Mouse (Mus musculus): ENCODE data around the gene Hs3st6. TPM values are rescaled to one million over a fixed set of nuclear protein-coding genes. Genes with fewer than 3 reads are reported as not detected.
"Not testable (repeated sequence)": the region's sequence is repeated elsewhere in the genome, so short reads cannot be mapped to it uniquely, and the experiment has no call there.

The Hs3st6 gene
- polyA plus RNA-seq, 1 experiment from 2014 or later, result 0.25 TPM

- H3K27me3 ChIP-seq (replicated peaks); H3K27ac ChIP-seq; ATAC-seq (replicated peaks); H3K9me3 ChIP-seq: not testable (repeated sequence)
- Histone ChIP-seq H3K4me1 (peaks cover 42% of the 10 kb centered on the region), H3K4me2 (peak overlapping the region; percentile 72), H3K9ac (peak overlapping the region; percentile 5; the same call in 1 of the 2 replicates), H3K4me3 (peak overlapping the region; percentile 77), H3K36me3 (replicated peaks) (peaks cover 10% of the 10 kb centered on the region)
- WGBS, result 70% methylated on average over 7 of the region's 7 CpGs
These were observed 31.3 kb upstream of the Hs3st6 start for GRCm38 (mm10) chr17:24721383-24721955.

GRCm38 (mm10) chr17:24722220-24722924, 30.4 kb upstream of the Hs3st6 start:
- Histone ChIP-seq H3K9ac (no peak overlapping the region), H3K4me1 (peaks cover 42% of the 10 kb centered on the region), H3K4me2 (peak overlapping the region; percentile 70), H3K36me3 (replicated peaks) (peaks cover 10% of the 10 kb centered on the region), H3K27me3 (replicated peaks) (0 out of 2 replicates have a peak, but pooled peaks cover 2% of the 10 kb centered on the region), H3K4me3 (0 out of 2 replicates have a peak overlapping the region, but pooled peaks have one; percentile 93), H3K27ac (no peak overlapping the region), H3K9me3 (no peaks in the 10 kb centered on the region)
- no peak for ATAC-seq (replicated peaks)
- 43% methylated on average over 13 of the region's 13 CpGs for WGBS

DNA sequence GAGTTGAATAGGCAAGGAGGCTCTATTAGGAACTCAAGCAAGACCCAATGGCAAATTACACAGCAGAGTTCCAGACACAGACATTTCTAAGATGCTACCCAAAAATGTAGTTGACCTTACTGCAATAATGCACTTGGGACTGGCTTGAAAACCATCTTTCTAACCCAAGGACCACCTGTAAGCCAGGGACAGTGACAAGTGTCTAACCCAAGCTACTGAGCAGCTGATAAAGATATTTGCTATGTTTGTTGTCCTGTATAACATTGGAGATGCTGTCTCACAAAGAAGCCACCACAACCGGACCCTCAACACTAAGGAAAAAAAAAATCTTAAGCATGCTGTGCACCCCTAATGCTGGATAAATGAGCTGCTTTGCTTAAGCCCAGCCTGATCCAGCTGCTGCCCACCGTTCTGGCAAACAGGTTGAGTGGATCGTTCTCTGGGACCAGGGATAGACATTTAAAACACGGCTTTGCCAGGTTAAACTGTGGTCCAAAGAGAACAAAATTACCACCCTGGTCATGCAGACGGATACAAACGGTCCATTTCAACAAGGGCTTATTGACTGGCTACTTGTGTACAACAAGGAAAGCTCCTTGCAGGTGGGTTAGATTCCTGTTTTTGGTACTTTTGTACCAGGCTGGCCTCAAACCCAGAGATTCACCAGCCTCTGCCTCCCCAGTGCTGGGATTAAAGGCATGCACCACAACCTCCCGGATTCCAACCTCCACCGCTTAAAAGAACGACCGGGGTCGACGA, 29.5 kb upstream of the Hs3st6 start:
- Histone ChIP-seq H3K9me3 (no peaks in the 10 kb centered on the region), H3K4me3 (peak overlapping the region; percentile 93), H3K27me3 (replicated peaks) (peaks cover 9% of the 10 kb centered on the region; the same call in 1 of the 2 replicates), H3K36me3 (replicated peaks) (peaks cover 10% of the 10 kb centered on the region), H3K9ac (peak overlapping the region; percentile 94), H3K27ac (peak overlapping the region; percentile 88; the same call in 1 of the 2 replicates), H3K4me1 (peaks cover 42% of the 10 kb centered on the region), H3K4me2 (peak overlapping the region; percentile 70)
- ATAC-seq (replicated peaks), result no peak
- WGBS, result 4% methylated on average over 12 of the region's 12 CpGs

DNA sequence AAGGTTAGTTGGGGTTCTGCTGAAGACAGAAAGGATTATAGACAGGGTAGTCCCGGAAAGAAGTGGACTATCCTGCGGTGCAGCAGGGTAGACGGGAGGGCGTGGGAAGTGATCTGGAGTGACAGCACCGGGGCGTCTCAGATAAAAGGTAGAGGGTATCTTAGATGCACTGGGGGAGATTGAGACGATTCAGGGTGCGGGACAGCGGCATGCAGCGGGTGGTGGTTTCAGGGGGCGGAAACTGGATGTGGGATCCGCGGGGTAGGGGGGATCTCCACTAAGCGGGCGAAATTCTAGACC, 29.0 kb upstream of the Hs3st6 start:
- Histone ChIP-seq H3K27ac (peak overlapping the region; percentile 88), H3K9ac (peak overlapping the region; percentile 94), H3K4me3 (peak overlapping the region; percentile 93), H3K4me2 (peak overlapping the region; percentile 70), H3K4me1 (peaks cover 38% of the 10 kb centered on the region), H3K27me3 (replicated peaks) (peaks cover 9% of the 10 kb centered on the region), H3K36me3 (replicated peaks) (peaks cover 10% of the 10 kb centered on the region), H3K9me3 (no peaks in the 10 kb centered on the region)
- under 1% methylated on average over 15 of the region's 15 CpGs for WGBS
- ATAC-seq (replicated peaks), result no peak; the same call in 1 of the 2 replicates

- ATAC-seq (replicated peaks), result peak; percentile 74
- WGBS, result under 1% methylated on average over 30 of the region's 30 CpGs
- peaks cover 34% of the 10 kb centered on the region for H3K4me1 ChIP-seq
- H3K27ac ChIP-seq, result peak within 1 kb of the TSS; percentile 88
- H3K4me3 ChIP-seq, result peak within 1 kb of the TSS; percentile 93
- H3K4me2 ChIP-seq, result peak within 1 kb of the TSS; percentile 70
- peaks cover 10% of the 10 kb centered on the region for H3K36me3 ChIP-seq (replicated peaks)
- no peaks in the 10 kb centered on the region for H3K9me3 ChIP-seq
- peak within 1 kb of the TSS; percentile 94 for H3K9ac ChIP-seq
- peaks cover 9% of the 10 kb centered on the region for H3K27me3 ChIP-seq (replicated peaks)
These were observed 28.6 kb upstream of the Hs3st6 start, which contains the start of gene Ndufb10 for GRCm38 (mm10) chr17:24724184-24724583. Gene Ndufb10 (minus strand): TSS chr17:24724478.

DNA sequence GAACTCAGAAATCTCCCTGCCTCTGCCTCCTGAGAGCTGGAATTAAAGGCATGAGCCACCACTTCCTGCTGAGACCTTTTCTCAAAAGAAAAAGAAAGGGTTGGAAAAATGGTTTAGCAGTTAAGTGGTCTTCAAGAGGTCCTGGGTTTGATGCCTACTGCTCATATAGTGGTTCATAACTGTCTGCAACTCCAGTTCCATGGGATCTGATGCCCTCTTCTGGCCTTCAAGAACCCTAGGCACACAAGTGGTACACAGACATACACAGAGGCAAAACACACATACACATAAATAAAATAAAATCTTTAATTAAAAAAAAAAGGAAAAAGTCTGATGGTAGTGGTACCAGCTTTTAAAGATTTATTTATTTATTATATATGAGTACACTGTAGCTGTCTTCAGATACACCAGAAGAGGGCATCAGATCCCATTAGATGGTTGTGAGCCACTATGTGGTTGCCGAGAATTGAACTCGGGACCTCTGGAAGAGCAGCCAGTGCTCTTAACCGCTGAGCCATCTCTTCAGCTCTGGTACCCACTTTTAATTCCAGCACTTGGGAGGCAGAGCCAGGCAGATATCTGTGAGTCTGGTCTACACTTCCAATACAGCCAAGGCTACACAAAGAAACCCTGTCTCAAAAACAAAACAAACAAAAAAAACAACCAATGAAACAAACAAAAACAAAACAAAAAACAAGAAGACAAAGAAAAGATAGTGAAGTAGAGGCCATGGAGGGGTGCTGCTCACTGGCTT, 27.0 kb upstream of the Hs3st6 start:
- Histone ChIP-seq H3K36me3 (replicated peaks) (peaks cover 10% of the 10 kb centered on the region), H3K4me3 (no peak overlapping the region), H3K9me3 (no peaks in the 10 kb centered on the region), H3K27me3 (replicated peaks) (peaks cover 9% of the 10 kb centered on the region), H3K4me2 (no peak overlapping the region), H3K27ac (no peak overlapping the region), H3K4me1 (peaks cover 32% of the 10 kb centered on the region), H3K9ac (no peak overlapping the region)
- 74% methylated on average over 3 of the region's 3 CpGs for WGBS
- no peak for ATAC-seq (replicated peaks)

DNA sequence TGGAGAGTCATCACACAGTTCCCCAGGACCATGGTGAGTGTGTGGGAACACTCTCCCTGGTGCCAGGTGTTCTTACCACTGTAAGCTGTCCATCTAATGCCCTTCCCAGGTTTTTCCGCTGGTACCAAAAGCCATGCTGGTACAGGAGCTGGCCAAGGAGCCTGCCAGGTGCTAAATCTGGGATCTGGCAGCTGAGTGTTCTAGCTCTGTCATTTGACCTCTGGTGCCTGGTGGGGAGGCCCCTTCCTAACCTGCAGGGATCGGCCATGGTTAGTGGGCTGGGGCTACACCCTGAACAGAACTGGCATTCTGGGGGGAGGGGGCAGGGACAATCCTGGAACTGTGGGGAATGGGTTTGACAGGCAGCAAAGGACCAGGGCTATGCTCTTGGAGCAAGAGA, 25.2 kb upstream of the Hs3st6 start, which contains the start of gene Rpl3l:
Gene Rpl3l (plus strand): TSS at position 203 of the 400 bp plus-strand sequence.
- 70% methylated on average over 2 of the region's 2 CpGs for WGBS
- H3K9me3 ChIP-seq, result no peaks in the 10 kb centered on the region

GRCm38 (mm10) chr17:24728184-24728583, 24.6 kb upstream of the Hs3st6 start:
- Histone ChIP-seq H3K27ac (no peak overlapping the region), H3K4me3 (no peak overlapping the region), H3K36me3 (replicated peaks) (no peaks in the 10 kb centered on the region), H3K4me1 (peaks cover 11% of the 10 kb centered on the region), H3K4me2 (no peak overlapping the region), H3K9me3 (no peaks in the 10 kb centered on the region), H3K27me3 (replicated peaks) (peaks cover 9% of the 10 kb centered on the region), H3K9ac (no peak overlapping the region)
- WGBS, result 74% methylated on average over 17 of the region's 17 CpGs
- no peak for ATAC-seq (replicated peaks)

More for the DNA sequence above, 25.2 kb upstream of the Hs3st6 start, which contains the start of gene Rpl3l:
- peaks cover 9% of the 10 kb centered on the region for H3K27me3 ChIP-seq (replicated peaks)
- no peak within 1 kb of the TSS for H3K4me3 ChIP-seq
- H3K4me1 ChIP-seq, result peaks cover 16% of the 10 kb centered on the region
- H3K36me3 ChIP-seq (replicated peaks), result no peaks in the 10 kb centered on the region
- ATAC-seq (replicated peaks), result no peak
- H3K27ac ChIP-seq, result no peak within 1 kb of the TSS
- no peak within 1 kb of the TSS for H3K4me2 ChIP-seq
- no peak within 1 kb of the TSS for H3K9ac ChIP-seq

DNA sequence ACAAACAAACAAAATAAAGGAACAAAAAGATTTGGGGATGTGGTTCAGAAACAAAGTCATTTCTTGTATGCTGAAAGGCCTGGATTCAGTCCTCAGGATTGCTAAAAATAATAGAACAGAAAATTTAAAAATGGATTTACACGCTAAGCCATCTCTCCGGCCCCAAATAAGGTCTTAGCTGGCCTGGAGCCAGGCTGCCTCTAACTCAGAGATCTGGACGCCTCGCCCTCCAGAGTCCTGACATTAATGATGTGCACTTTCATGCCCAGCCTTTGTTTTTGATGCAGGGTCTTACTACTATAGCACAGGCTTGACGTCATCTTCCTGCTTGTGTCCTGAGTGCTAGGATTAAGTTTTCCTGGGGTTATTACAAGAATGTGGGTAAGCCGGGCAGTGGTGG, 23.7 kb upstream of the Hs3st6 start:
- Histone ChIP-seq H3K4me1 (peaks cover 3% of the 10 kb centered on the region; the same call in 1 of the 2 replicates), H3K36me3 (replicated peaks) (no peaks in the 10 kb centered on the region), H3K4me2 (no peak overlapping the region), H3K9ac (no peak overlapping the region), H3K4me3 (no peak overlapping the region), H3K27ac (no peak overlapping the region), H3K27me3 (replicated peaks) (peaks cover 9% of the 10 kb centered on the region), H3K9me3 (no peaks in the 10 kb centered on the region)
- no peak for ATAC-seq (replicated peaks)
- 80% methylated on average over 6 of the region's 6 CpGs for WGBS

GRCm38 (mm10) chr17:24730787-24731186, 22.0 kb upstream of the Hs3st6 start:
- no peaks in the 10 kb centered on the region for H3K36me3 ChIP-seq (replicated peaks)
- peaks cover 9% of the 10 kb centered on the region for H3K27me3 ChIP-seq (replicated peaks)
- no peak overlapping the region for H3K27ac ChIP-seq
- H3K9ac ChIP-seq, result no peak overlapping the region
- peaks cover 1% of the 10 kb centered on the region; the same call in 1 of the 2 replicates for H3K4me1 ChIP-seq
- H3K4me3 ChIP-seq, result no peak overlapping the region
- no peaks in the 10 kb centered on the region for H3K9me3 ChIP-seq
- ATAC-seq (replicated peaks), result no peak
- H3K4me2 ChIP-seq, result no peak overlapping the region
- 84% methylated on average over 14 of the region's 14 CpGs for WGBS

DNA sequence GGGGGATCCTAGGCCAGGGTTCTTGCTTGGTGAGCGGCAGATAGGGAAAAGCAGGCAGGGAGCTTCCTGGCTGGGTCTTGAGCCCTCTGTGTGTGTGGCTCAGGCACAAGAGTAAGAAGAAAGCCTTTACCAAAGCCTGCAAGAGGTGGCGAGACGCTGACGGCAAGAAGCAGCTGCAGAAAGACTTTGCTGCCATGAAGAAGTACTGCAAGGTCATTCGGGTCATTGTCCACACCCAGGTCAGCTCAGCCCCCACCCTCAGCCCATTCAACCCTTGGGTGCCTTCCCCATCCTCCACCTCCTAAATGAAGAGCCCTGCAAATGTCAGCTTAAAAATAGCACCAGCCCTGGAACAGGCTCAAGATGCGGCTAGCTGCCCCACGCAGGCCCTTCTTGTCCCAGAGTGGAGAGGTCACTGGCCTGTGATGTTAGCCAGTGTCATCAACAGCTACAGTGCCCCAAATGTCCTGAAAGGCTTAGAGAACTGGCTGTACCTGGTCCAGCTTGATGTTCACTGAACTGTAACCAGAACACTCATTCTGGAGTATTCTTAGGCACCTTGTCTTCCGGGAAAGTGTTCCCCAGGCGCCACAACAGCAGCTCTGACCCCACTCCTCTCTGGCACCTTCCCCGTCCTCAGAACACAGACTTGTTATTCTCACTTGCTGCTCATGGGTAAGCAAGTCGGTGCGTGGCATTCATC, 20.4 kb upstream of the Hs3st6 start:
- H3K27ac ChIP-seq, result no peak overlapping the region
- peaks cover 14% of the 10 kb centered on the region for H3K4me1 ChIP-seq
- ATAC-seq (replicated peaks), result no peak
- no peak overlapping the region for H3K4me3 ChIP-seq
- H3K36me3 ChIP-seq (replicated peaks), result no peaks in the 10 kb centered on the region
- peaks cover 7% of the 10 kb centered on the region for H3K27me3 ChIP-seq (replicated peaks)
- H3K4me2 ChIP-seq, result no peak overlapping the region
- no peaks in the 10 kb centered on the region for H3K9me3 ChIP-seq
- no peak overlapping the region for H3K9ac ChIP-seq
- 81% methylated on average over 12 of the region's 12 CpGs for WGBS
